Mouse (Mus musculus) skeletal muscle tissue, adult 2 months (tissue): ENCODE data around the gene Notum.

Experiments used
- DNase-seq: peaks from one replicate; pipeline ENCODE4 v3.0.0-alpha.2; 2012; ENCODE audit warnings: low read depth, low spot score

The Notum gene

GRCm38 (mm10) chr11:120617519-120618112 is 43.4 kb downstream of the Notum start, which contains the start of gene Pcyt2:
TSS of gene Pcyt2 (minus strand) at chr11:120617936.
- DNase-seq = peak; percentile 90

- no peak for DNase-seq
Measured at GRCm38 (mm10) chr11:120616617-120617294, 44.2 kb downstream of the Notum start.

- no peak for DNase-seq
Measured at GRCm38 (mm10) chr11:120615606-120616203, 45.3 kb downstream of the Notum start.

DNA sequence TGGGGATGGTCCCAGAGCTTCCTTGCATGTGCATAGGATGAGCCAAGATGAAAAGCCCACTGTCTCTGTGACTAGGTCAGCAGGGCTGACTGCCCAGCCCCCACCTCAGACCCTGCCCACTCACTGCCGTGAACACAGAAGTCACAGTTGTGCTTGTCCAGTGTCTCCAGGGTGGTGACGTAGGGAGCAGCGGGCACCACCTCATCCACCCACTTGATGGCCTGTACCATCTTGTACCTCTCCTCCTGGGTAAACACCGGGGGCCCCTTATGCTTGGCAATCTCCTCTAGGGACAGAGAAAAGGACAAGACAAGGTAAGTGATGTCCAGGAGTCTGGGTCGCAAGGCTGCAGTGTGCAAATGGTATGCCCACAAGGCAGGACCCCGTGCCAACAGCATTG is 45.8 kb downstream of the Notum start:
- DNase-seq = no peak

- no peak for DNase-seq
Measured at GRCm38 (mm10) chr11:120613976-120614375, 47.0 kb downstream of the Notum start.

GRCm38 (mm10) chr11:120613481-120613972 is 47.4 kb downstream of the Notum start:
- no peak for DNase-seq

DNA sequence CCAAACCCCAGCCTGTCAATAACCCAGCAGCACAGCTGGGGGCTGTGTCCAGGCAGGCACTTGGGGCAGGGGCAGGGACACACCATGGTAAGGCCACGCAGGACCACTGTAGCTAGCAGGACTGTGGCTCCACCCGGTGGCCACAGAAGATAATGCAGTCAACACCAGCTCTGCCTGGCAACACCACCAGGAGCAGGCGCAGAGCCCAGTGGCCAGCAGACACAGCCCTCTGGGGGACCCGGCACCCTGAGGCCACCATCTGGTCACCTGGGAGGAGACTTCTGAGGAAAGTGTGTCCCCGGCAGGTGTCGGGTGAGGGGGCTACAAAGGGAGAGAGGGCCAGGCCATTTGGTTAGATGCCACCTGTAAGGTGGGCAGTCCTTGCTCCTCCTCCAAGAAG is 48.2 kb downstream of the Notum start:
- peak; percentile 76 for DNase-seq

- no peak for DNase-seq
Measured at GRCm38 (mm10) chr11:120610477-120611046, 50.4 kb downstream of the Notum start.

DNA sequence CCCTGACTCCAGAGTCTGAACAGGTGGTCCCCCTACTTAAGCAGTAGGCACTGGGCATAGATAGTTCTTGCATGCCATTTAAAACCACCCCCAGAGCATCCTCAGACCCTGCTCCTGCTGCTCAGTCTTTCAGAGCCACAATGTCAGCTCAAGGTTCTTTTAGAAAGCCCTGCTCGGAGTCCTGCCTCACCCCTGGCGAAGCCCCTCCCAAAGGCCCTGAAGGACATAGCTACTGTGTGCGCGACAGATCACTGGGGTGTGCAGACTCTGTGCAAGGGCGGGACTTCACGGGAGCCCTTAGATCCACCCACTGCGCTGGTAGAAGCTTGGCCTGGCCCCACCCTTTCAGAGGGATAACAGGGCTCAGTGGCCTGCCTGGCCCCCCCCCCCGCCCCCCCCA is 51.7 kb downstream of the Notum start:
- no peak for DNase-seq

DNA sequence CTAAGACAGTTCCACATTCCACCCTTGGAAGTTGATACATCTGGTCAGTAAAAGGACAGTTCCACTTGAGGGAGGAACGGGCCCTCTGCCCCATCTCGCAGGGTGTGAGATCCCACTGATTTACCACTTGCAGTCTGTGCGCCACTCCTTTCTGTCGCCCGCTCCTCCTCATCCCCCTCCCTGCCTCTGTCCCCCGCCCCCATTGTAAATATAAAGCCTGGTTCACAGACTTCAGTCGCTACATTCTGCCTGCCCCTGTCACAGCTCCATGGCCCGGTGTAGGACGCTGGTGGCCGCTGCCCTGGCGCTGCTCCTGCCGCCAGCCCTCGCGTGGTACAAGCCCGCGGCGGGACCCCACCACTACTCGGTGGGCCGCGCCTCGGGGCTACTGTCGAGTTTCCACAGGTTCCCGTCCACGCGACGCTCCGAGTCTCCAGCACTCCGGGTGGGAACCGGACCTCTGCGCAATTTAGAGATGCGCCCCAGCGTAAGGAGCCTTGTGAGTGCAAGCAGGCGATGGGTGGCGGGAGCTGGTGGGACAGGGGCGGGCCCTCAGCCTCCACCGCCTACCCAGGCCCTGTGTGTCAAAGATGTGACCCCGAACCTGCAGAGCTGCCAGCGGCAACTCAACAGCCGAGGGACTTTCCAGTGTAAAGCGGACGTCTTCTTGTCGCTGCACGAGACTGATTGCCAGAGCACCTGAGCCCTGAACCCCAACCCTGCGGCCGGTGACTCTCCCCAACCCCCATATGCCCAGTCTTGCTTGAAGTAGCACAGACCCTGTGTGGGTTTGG is 52.5 kb downstream of the Notum start, which contains the start of gene Npb:
Gene Npb (plus strand): TSS at position 237 of the 794 bp plus-strand sequence.
- no peak for DNase-seq

DNA sequence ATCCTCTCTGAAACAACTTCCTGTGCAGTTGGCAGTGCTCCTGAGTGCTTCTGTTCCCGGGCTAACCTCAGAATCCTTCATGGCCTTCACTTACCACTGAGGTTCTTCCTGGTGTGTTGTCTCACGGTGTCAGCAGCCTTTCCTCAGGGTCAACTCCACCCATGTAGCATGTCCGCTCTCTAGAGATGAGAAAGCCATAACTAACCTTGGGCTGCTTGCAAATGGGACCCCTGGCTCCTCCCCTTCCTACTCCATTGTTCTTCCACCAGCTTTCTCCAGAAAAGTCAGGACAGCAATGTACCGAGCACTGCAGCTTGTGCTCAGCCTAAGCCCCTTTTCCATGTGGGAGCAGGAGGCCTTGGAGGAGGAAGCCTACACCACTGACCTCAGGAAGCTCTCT is 54.2 kb downstream of the Notum start:
- DNase-seq = no peak

DNA sequence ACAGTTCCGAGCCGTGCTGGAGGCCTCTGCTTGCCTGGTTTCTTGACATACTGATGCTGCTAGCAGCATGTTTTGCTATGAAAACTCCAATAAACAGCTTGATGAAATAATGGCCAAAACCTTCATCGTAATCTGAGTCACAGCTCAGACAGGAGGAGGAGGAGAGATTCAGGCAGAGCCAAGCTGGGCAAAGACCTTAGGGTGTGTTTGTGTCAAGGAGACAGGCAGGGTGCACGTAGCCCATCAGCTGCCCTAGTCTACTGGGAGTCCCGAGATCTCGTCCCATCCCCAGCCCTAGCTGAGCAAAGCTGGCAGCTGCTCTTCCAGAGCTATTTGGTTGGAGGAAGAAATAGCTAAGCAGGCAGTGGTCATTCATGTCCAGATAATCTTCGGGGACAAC is 55.3 kb downstream of the Notum start:
- DNase-seq = no peak
